Mouse (Mus musculus) lung, embryonic 16.5 days (tissue): ENCODE data around the gene Arf6. TPM values are rescaled to one million over a fixed set of nuclear protein-coding genes. Genes with fewer than 3 reads are reported as not detected.
"Not testable (repeated sequence)": the region's sequence is repeated elsewhere in the genome, so short reads cannot be mapped to it uniquely, and the experiment has no call there.

Source experiments
- ATAC-seq: fragments of 200-750 bp; cut with Nextera tagmentation; 2 replicates; pipeline ENCODE4 v1.8.0; 2017; ENCODE audit warnings: low read depth, mild to moderate bottlenecking, moderate library complexity
- H3K27ac ChIP-seq: fragments of 300-500 bp; sonication (generic); 2 replicates; pipeline ENCODE4 v1.5.1; 2014; ENCODE audit warnings: mild to moderate bottlenecking, control low read depth, low read length
- H3K27me3 ChIP-seq: fragments of 300-500 bp; sonication (generic); 2 replicates; pipeline ENCODE4 v1.6.1; 2014; ENCODE audit warnings: low read depth, low read length, mixed read lengths; ENCODE audit not compliant: control insufficient read depth, insufficient read depth
- H3K36me3 ChIP-seq: fragments of 300-500 bp; sonication (generic); 2 replicates; pipeline ENCODE4 v1.6.1; 2014; ENCODE audit warnings: low read length; ENCODE audit not compliant: control insufficient read depth, insufficient read depth
- H3K4me1 ChIP-seq: fragments of 300-500 bp; sonication (generic); replicated peaks from 2 replicates; pipeline ENCODE4 v1.6.1; 2014; ENCODE audit warnings: low read length, mixed read lengths; ENCODE audit not compliant: control insufficient read depth, insufficient read depth
- H3K4me2 ChIP-seq: fragments of 300-500 bp; sonication (generic); 2 replicates; pipeline ENCODE4 v1.6.1; 2014; ENCODE audit warnings: low read depth, low read length, control low read depth
- H3K4me3 ChIP-seq: fragments of 300-500 bp; sonication (generic); 2 replicates; pipeline ENCODE4 v1.5.1; 2014; ENCODE audit warnings: mild to moderate bottlenecking, low read length, control low read depth
- H3K9ac ChIP-seq: fragments of 300-500 bp; sonication (generic); 2 replicates; pipeline ENCODE4 v1.6.1; 2014; ENCODE audit warnings: low read length, control low read depth
- H3K9me3 ChIP-seq: fragments of 300-500 bp; sonication (generic); 2 replicates; pipeline ENCODE4 v1.6.1; 2016; ENCODE audit warnings: low read length; ENCODE audit not compliant: control insufficient read depth
- WGBS: fragments of 180-500 bp; shearing (Covaris S2); extraction: QIAGEN DNeasy Blood & Tissue Kit; methylation state at CpG from one replicate; pipeline ENCODE4 v1.1.7; 2014; 5-methylcytosine and 5-hydroxymethylcytosine counted together
- polyA plus RNA-seq: library from polyadenylated mRNA; unstranded; fragments of >200 nt; fragmentation: Nextera tagmentation; extraction: Ambion mirVana; gene quantifications from 2 replicates; pipeline ENCODE4 v1.2.1, GENCODE M21; 2015

Arf6 gene
- polyA plus RNA-seq, 1 experiment from 2014 or later = 41.8 TPM

DNA sequence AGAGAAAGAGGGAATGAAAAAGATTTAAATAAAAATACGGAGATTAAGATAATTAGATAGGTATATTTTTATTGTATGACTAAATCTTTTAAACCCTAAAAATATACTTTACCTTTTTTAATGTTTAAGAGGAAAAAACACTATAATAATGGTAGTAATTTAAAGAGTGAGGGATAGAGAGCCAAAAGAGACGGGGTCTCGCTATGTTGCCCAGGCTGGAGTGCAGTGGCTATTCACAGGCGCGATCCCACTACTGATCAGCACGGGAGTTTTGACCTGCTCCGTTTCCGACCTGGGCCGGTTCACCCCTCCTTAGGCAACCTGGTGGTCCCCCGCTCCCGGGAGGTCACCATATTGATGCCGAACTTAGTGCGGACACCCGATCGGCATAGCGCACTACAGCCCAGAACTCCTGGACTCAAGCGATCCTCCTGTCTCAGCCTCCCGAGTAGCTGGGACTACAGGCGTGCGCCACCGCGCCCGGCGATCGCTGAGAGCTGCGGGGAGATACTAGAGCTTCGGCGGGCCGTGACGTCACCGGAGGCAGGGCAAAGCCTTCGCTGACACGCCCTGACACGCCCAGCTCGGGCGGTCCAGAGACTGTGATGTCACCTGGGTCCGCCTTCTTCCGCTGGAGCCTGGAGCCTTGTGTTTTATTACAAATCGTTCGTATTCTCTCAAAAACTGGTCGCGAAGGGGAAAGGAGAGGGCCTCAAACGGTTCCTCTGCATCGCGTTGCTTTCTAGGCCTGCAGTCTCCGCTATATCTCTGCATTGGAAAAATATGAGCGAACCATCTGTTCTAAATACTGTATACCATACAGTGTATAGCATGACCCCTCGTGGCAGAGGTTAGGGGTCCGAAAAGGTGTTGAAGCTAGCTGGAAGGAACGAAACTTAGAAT is 10.7 kb upstream of the Arf6 start:
- peak; percentile 97 for ATAC-seq
- Histone ChIP-seq H3K4me3 (peak overlapping the region; percentile 58), H3K27ac (peak overlapping the region; percentile 98), H3K4me2 (peak overlapping the region; percentile 64), H3K9ac (peak overlapping the region; percentile 69), H3K4me1 (peaks cover 12% of the 10 kb centered on the region)
- not testable (repeated sequence) for H3K9me3 ChIP-seq, H3K27me3 ChIP-seq, H3K36me3 ChIP-seq
- under 1% methylated on average over 39 of the region's 50 CpGs for WGBS

DNA sequence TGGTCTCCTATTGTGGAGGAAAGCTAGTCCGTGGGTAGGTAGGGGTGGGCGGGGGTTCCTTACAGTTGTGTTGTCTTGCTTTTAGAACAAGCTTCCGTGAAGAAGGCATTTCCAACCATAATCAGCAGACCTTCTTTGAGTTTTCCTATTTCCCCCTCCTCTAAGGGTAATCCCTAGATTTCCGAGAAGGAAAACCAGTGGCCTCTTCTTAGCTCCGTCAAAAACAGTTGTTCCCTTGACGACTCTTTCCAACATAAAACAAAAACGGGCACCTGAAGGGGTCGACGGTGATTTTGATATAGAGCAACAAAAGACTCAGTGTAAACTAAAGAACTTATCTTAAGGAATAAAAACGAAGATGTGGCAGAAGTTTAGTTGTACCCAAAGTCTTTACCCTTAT is 10.0 kb upstream of the Arf6 start:
- peak overlapping the region; percentile 64 for H3K4me2 ChIP-seq
- peak overlapping the region; percentile 58 for H3K4me3 ChIP-seq
- H3K9me3 ChIP-seq = no peaks in the 10 kb centered on the region
- H3K36me3 ChIP-seq = no peaks in the 10 kb centered on the region
- ATAC-seq = no peak
- H3K4me1 ChIP-seq = peaks cover 12% of the 10 kb centered on the region
- WGBS = 3% methylated on average over 10 of the region's 10 CpGs
- H3K27ac ChIP-seq = peak overlapping the region; percentile 98
- peak overlapping the region; percentile 69 for H3K9ac ChIP-seq
- H3K27me3 ChIP-seq = no peaks in the 10 kb centered on the region

DNA sequence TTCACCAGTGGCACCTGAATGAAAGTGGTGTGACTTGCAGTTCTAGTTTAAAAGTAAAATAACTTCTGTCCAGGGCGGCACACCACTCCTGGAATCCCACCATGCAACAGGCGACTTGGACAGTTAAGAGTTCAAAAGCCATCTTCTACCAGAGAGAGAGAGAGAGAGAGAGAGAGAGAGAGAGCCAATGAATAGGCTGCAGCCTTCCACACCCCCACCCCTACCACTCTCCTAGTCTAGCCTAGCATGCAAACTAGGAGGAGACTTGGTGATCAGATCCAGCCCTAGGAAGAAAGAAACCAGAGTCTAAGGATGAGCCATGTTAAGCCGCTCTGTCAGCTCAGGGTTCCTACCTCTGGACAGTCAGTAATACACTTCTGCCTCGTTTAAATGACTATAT is 9.6 kb upstream of the Arf6 start:
- peak overlapping the region; percentile 8; the same call in 1 of the 2 replicates for H3K9ac ChIP-seq
- no peaks in the 10 kb centered on the region for H3K27me3 ChIP-seq
- no peaks in the 10 kb centered on the region for H3K36me3 ChIP-seq
- peak overlapping the region; percentile 98; the same call in 1 of the 2 replicates for H3K27ac ChIP-seq
- H3K4me1 ChIP-seq = peaks cover 12% of the 10 kb centered on the region
- peak overlapping the region; percentile 64 for H3K4me2 ChIP-seq
- no peaks in the 10 kb centered on the region for H3K9me3 ChIP-seq
- WGBS = 46% methylated on average over 4 of the region's 4 CpGs
- H3K4me3 ChIP-seq = no peak overlapping the region
- no peak for ATAC-seq

DNA sequence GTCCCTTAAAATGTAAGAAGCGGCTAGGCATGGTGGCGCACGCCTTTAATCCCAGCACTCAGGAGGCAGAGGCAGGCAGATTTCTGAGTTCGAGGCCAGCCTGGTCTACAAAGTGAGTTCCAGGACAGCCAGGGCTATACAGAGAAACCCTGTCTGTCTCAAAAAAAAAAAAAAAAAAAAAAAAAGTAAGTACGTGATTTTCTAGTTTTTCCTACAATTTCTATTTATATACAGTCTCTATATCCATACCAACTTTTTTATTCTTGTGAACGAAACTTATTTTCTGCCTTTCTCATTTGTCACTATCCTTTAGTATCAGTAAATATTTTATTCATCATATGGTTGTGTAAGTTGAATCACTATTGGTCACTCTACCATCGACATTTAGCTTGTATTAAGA is 8.8 kb upstream of the Arf6 start:
- not testable (repeated sequence) for ATAC-seq, H3K27me3 ChIP-seq, H3K4me2 ChIP-seq, H3K27ac ChIP-seq, H3K9ac ChIP-seq, H3K36me3 ChIP-seq, H3K4me3 ChIP-seq, H3K9me3 ChIP-seq
- 97% methylated on average over 7 of the region's 7 CpGs for WGBS
- peaks cover 12% of the 10 kb centered on the region for H3K4me1 ChIP-seq

DNA sequence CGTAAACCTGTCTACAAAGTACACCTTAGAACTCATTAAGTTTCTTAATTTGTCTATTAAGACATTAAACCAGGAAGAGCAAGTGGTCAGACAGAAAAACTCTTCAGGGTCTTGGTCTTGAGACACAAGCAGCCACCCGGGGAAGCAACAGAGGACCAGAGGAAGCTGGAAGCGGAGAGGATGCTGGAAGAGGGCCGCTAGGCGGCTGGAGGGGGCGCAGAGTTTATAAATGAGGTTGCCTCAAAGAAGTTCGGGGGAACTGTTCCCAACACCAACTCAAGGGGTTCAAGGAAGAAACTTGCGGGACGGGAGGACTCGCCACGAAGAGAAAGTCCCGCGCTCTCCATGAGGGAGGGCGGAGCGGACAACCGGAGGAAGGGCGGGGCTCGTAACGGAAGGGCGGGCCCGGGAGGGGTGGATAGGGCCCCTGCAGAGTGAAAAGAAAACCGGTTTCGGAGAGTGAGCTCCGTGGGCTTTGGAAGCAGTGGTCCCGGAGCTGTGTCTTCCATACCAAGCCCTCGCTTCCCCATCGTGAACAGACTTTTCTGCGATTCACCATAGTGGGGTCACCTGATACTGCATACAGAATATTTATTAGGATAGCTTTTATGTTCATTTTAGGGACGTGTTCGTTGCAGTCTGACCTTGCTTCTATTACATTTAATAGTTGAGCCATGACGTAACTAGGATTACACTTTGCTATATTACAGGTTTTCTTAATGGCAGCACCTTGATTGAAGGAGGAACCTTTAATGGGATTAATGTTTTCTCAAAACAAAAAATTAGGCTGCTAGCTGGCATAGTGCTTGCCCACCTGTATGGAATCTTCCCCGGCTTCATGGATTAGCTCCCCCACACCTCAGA is 7.8 kb upstream of the Arf6 start:
- H3K4me3 ChIP-seq = peak overlapping the region; percentile 66
- H3K4me1 ChIP-seq = peaks cover 12% of the 10 kb centered on the region
- no peaks in the 10 kb centered on the region for H3K9me3 ChIP-seq
- H3K27me3 ChIP-seq = no peaks in the 10 kb centered on the region
- H3K4me2 ChIP-seq = peak overlapping the region; percentile 55
- WGBS = 4% methylated on average over 32 of the region's 32 CpGs
- ATAC-seq = peak; percentile 64
- no peaks in the 10 kb centered on the region for H3K36me3 ChIP-seq
- H3K9ac ChIP-seq = peak overlapping the region; percentile 79
- H3K27ac ChIP-seq = peak overlapping the region; percentile 75

DNA sequence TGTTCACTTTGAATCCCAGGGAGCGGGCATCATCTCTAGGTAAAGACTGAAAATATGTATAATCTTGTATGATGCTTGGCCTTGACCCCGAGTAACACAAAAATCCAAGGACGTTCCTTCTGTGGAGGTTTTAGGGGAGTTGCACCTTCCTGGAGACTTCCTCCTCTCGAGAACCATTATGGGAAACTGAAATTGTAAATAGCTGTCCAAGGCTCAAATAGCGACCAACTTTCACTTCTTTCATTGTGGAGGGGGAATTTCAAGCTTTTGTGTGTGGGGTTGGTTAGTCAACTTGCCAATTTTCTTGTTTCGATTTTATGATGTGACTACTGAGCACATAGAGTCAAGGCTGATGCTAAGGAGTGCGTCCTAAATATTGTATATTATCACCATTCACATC is 6.2 kb upstream of the Arf6 start:
- Histone ChIP-seq H3K4me3 (no peak overlapping the region), H3K36me3 (no peaks in the 10 kb centered on the region), H3K27me3 (no peaks in the 10 kb centered on the region), H3K4me2 (no peak overlapping the region), H3K9ac (no peak overlapping the region), H3K4me1 (peaks cover 14% of the 10 kb centered on the region), H3K27ac (no peak overlapping the region), H3K9me3 (no peaks in the 10 kb centered on the region)
- 78% methylated on average over 7 of the region's 7 CpGs for WGBS
- ATAC-seq = no peak

DNA sequence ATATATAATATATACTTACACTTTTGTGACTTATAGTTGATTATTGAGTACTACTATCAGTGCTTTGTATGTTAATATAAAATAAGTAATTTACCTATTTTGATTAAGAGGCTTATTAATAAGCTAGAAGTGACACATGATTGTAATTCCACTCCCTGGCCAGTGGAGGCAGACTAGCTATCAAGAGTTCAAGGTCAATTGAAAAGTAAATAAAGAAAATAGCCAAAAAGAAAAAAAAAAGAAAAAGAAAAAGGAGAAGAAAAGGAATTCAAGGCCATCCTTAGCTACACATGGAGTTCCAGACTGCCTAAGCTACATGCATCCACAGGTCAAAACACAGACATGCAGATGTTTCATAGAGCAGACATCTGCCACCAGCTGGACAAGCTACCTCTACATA is 5.5 kb upstream of the Arf6 start:
- H3K4me1 ChIP-seq = peaks cover 14% of the 10 kb centered on the region
- no peaks in the 10 kb centered on the region for H3K36me3 ChIP-seq
- no peak for ATAC-seq
- H3K4me2 ChIP-seq = no peak overlapping the region
- H3K4me3 ChIP-seq = no peak overlapping the region
- H3K9ac ChIP-seq = no peak overlapping the region
- H3K9me3 ChIP-seq = no peaks in the 10 kb centered on the region
- H3K27me3 ChIP-seq = no peaks in the 10 kb centered on the region
- H3K27ac ChIP-seq = no peak overlapping the region

DNA sequence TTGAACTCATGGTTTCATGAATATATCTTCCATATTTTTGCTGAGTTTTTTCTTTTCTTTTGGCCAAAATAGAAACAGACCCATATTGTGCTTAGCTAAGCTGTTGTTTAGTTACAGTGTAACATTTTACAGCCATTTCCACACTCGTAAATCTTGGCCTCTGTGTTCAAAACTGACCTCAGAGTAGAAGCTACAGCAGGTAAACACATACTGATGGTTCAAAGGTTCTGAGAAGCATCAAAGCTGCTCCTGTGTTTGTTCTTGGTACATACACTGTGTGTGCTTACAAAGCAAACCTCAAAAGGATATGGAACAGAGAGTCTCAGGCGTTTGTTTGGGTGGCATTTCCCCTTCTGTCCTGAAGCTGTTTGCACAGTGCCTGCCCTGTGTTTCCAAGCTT is 4.4 kb upstream of the Arf6 start:
- ATAC-seq = no peak
- no peaks in the 10 kb centered on the region for H3K27me3 ChIP-seq
- H3K9me3 ChIP-seq = no peaks in the 10 kb centered on the region
- H3K27ac ChIP-seq = no peak overlapping the region
- H3K36me3 ChIP-seq = no peaks in the 10 kb centered on the region
- peaks cover 9% of the 10 kb centered on the region for H3K4me1 ChIP-seq
- no peak overlapping the region for H3K9ac ChIP-seq
- no peak overlapping the region for H3K4me2 ChIP-seq
- WGBS = 45% methylated on average over 2 of the region's 2 CpGs
- H3K4me3 ChIP-seq = no peak overlapping the region

DNA sequence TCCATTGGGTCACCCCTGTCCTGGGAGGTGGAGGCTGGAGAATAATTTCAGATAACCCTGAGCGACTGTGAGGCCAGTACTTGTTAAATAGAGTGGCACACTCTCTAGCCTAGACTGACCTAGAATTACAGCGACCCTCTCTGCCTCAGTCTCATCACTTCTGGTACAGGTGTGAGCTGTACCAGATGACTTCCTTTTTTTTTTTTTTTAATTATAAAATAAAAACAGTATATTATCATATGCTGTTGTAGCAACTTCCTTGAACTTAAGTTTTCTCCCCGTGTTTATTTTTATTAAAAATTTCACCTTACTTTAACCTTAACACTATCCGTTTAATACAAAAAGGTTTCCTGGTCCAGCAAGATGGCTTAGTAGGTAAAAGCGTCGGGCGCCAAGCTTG is 1.0 kb upstream of the Arf6 start:
- Histone ChIP-seq H3K4me2 (peak overlapping the region; percentile 60), H3K4me3 (peak overlapping the region; percentile 95), H3K27ac (peak overlapping the region; percentile 99), H3K27me3 (no peaks in the 10 kb centered on the region), H3K4me1 (peaks cover 13% of the 10 kb centered on the region), H3K36me3 (no peaks in the 10 kb centered on the region), H3K9ac (peak overlapping the region; percentile 100), H3K9me3 (no peaks in the 10 kb centered on the region)
- ATAC-seq = no peak
- WGBS = 9% methylated on average over 7 of the region's 7 CpGs
